Comparison of ENCODE assay signal across 9 mouse cellular contexts in the genomic region with DNA sequence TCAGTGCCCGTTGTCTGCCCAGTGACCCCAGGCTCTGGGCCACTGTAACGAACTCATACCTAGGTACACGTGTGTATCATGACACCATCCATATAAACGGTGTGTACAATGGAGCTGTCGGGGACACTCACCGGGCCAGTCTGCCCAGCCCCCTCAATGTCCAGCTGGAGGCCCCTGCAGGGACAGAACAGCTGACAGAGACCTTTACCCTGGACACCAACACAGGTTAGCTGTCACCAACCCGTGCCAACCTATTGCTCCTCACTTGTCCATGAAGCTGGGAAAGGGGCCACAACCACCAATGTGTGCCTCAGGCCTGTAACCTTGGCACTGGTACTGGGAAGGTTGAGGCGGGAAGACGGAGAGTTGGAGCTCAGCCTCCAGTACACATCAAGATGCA. TPM values are rescaled to one million over a fixed set of nuclear protein-coding genes. Genes with fewer than 3 reads are reported as not detected.
A peak's percentile ranks its signal among the peaks of the same experiment; 100 is the strongest.
DNase-seq lines count a peak whose midpoint lies in the region; ATAC-seq lines count a peak whose summit lies in the region.
"Had no signal": no experiment of that assay in that cellular context is flagged by ENCODE, and none has a peak within 500 bp of the region (broad histone marks: within the 10 kb centered on the region; RNA-seq: fewer than 3 reads in every experiment).

No protein-coding gene starts in this region.

- peak overlapping the region; percentile 62 for H3K4me2 ChIP-seq in lung, embryonic 15.5 days
- peak overlapping the region; percentile 64 for H3K4me2 ChIP-seq in embryonic facial prominence, embryonic 15.5 days (replicated peaks)
- peak overlapping the region; percentile 58 for H3K4me2 ChIP-seq in neural tube, embryonic 15.5 days

- H3K36me3 ChIP-seq in lung, embryonic 15.5 days, result peaks cover 14% of the 10 kb centered on the region
- H3K36me3 ChIP-seq in embryonic facial prominence, embryonic 15.5 days, result peaks cover 30% of the 10 kb centered on the region
- H3K36me3 ChIP-seq in neural tube, embryonic 15.5 days, result no peaks in the 10 kb centered on the region

- DNase-seq in lung, postnatal 36 days, result no peak
- DNase-seq in kidney, postnatal 10 days, result peak; percentile 40
- DNase-seq in left cerebral cortex, postnatal 10 days (ENCODE audit: extremely low spot score in 1 of 2, low spot score in 2 of 2), result no peak
- DNase-seq in MN1 (ENCODE audit: low spot score), result no peak

- H3K9ac ChIP-seq in lung, embryonic 15.5 days, result peak overlapping the region; percentile 64
- H3K9ac ChIP-seq in embryonic facial prominence, embryonic 15.5 days, result peak overlapping the region; percentile 51
- 0 out of 2 replicates have a peak overlapping the region, but pooled peaks have one; percentile 40 for H3K9ac ChIP-seq in neural tube, embryonic 15.5 days (replicated peaks)

- peak; percentile 5; the same call in 1 of the 2 replicates for ATAC-seq in lung, embryonic 15.5 days (ENCODE audit: borderline replicate concordance, extremely low read depth, low FRiP score, low TSS enrichment)
- no peak for ATAC-seq in embryonic facial prominence, embryonic 15.5 days (ENCODE audit: insufficient number of reproducible peaks, low FRiP score, low TSS enrichment, low read depth)
- no peak for ATAC-seq in neural tube, embryonic 15.5 days (ENCODE audit: low FRiP score)
- ATAC-seq in granulocyte monocyte progenitor cell, adult 5-6 weeks (replicated peaks; ENCODE audit: poor library complexity, severe bottlenecking), result no peak

- intact Hi-C loops in left cerebral cortex, postnatal 10 days (cut with DNase I), result no loop called here

- peaks cover 35% of the 10 kb centered on the region for H3K4me1 ChIP-seq in lung, embryonic 15.5 days
- H3K4me1 ChIP-seq in embryonic facial prominence, embryonic 15.5 days, result peaks cover 41% of the 10 kb centered on the region
- peaks cover 27% of the 10 kb centered on the region for H3K4me1 ChIP-seq in neural tube, embryonic 15.5 days

- peak overlapping the region; percentile 62 for H3K4me3 ChIP-seq in lung, embryonic 15.5 days
- peak overlapping the region; percentile 59 for H3K4me3 ChIP-seq in embryonic facial prominence, embryonic 15.5 days (replicated peaks)
- peak overlapping the region; percentile 42 for H3K4me3 ChIP-seq in neural tube, embryonic 15.5 days (replicated peaks)

- peak overlapping the region; percentile 96 for H3K27ac ChIP-seq in lung, embryonic 15.5 days
- H3K27ac ChIP-seq in embryonic facial prominence, embryonic 15.5 days (replicated peaks), result peak overlapping the region; percentile 99
- H3K27ac ChIP-seq in neural tube, embryonic 15.5 days (replicated peaks), result peak overlapping the region; percentile 77

- no peaks in the 10 kb centered on the region for H3K27me3 ChIP-seq in lung, embryonic 15.5 days
- no peaks in the 10 kb centered on the region for H3K27me3 ChIP-seq in embryonic facial prominence, embryonic 15.5 days
- no peaks in the 10 kb centered on the region for H3K27me3 ChIP-seq in neural tube, embryonic 15.5 days (replicated peaks)

- no peaks in the 10 kb centered on the region for H3K9me3 ChIP-seq in lung, embryonic 15.5 days
- H3K9me3 ChIP-seq in embryonic facial prominence, embryonic 15.5 days (replicated peaks), result no peaks in the 10 kb centered on the region
- H3K9me3 ChIP-seq in neural tube, embryonic 15.5 days (replicated peaks), result no peaks in the 10 kb centered on the region

- WGBS in lung, embryonic 15.5 days, result 30% methylated on average over 9 of the region's 9 CpGs
- WGBS in embryonic facial prominence, embryonic 15.5 days, result 45% methylated on average over 9 of the region's 9 CpGs
- 67% methylated on average over 9 of the region's 9 CpGs for WGBS in neural tube, embryonic 15.5 days

RNA-seq across cellular contexts. Expression of a gene that starts 1.1 kb away (rescaled TPM):
- polyA plus RNA-seq in lung, embryonic 15.5 days (2015; fragmentation: Nextera tagmentation; extraction: Ambion mirVana), result 18.7 and 21.0 TPM in 2 replicates
- 26.3 and 29.0 TPM in 2 replicates for polyA plus RNA-seq in embryonic facial prominence, embryonic 15.5 days (2015; fragmentation: Nextera tagmentation; extraction: Ambion mirVana)
- 6.3 and 10.2 TPM in 2 replicates for polyA plus RNA-seq in neural tube, embryonic 15.5 days (2015; fragmentation: Nextera tagmentation; extraction: Ambion mirVana)
- total RNA-seq in granulocyte monocyte progenitor cell, adult 5-6 weeks (2014; fragmentation: Nextera tagmentation), result 6.6 and 11.5 TPM in 2 replicates
- total RNA-seq in granulocyte monocyte progenitor cell, adult 5-6 weeks (2017), result 6.9 and 7.8 TPM in 2 replicates
- 1 to 10 TPM; 2.4 to 3.9 TPM for total RNA-seq in left cerebral cortex, postnatal 10 days (2021)

RNA-seq across cellular contexts. Expression of a gene that starts 7.8 kb away (rescaled TPM):
- polyA plus RNA-seq in lung, embryonic 15.5 days (2015; fragmentation: Nextera tagmentation; extraction: Ambion mirVana), result 2.8 and 4.0 TPM in 2 replicates
- 110 and 112 TPM in 2 replicates for polyA plus RNA-seq in embryonic facial prominence, embryonic 15.5 days (2015; fragmentation: Nextera tagmentation; extraction: Ambion mirVana)
- polyA plus RNA-seq in neural tube, embryonic 15.5 days (2015; fragmentation: Nextera tagmentation; extraction: Ambion mirVana), result 3.0 and 4.5 TPM in 2 replicates
- 1.7 TPM in 1 of 2 replicates, not detected in the other for total RNA-seq in granulocyte monocyte progenitor cell, adult 5-6 weeks (2014; fragmentation: Nextera tagmentation)
- total RNA-seq in granulocyte monocyte progenitor cell, adult 5-6 weeks (2017), result not detected in 2 replicates
- not detected for total RNA-seq in left cerebral cortex, postnatal 10 days (2021)

RNA-seq across cellular contexts. Expression of a gene that starts 13.4 kb away (rescaled TPM):
- not detected in 2 replicates for polyA plus RNA-seq in lung, embryonic 15.5 days (2015; fragmentation: Nextera tagmentation; extraction: Ambion mirVana)
- polyA plus RNA-seq in embryonic facial prominence, embryonic 15.5 days (2015; fragmentation: Nextera tagmentation; extraction: Ambion mirVana), result 0.96 TPM in 1 of 2 replicates, not detected in the other
- polyA plus RNA-seq in neural tube, embryonic 15.5 days (2015; fragmentation: Nextera tagmentation; extraction: Ambion mirVana), result not detected in 2 replicates
- not detected in 2 replicates for total RNA-seq in granulocyte monocyte progenitor cell, adult 5-6 weeks (2014; fragmentation: Nextera tagmentation)
- not detected in 2 replicates for total RNA-seq in granulocyte monocyte progenitor cell, adult 5-6 weeks (2017)
- total RNA-seq in left cerebral cortex, postnatal 10 days (2021), result not detected
- polyA plus RNA-seq: brain, embryonic 14.5 days had no signal

RNA-seq across cellular contexts. Expression of a gene that starts 13.4 kb away (rescaled TPM):
- polyA plus RNA-seq in lung, embryonic 15.5 days (2015; fragmentation: Nextera tagmentation; extraction: Ambion mirVana), result 925 and 963 TPM in 2 replicates
- polyA plus RNA-seq in embryonic facial prominence, embryonic 15.5 days (2015; fragmentation: Nextera tagmentation; extraction: Ambion mirVana), result 1,542 and 1,589 TPM in 2 replicates
- polyA plus RNA-seq in neural tube, embryonic 15.5 days (2015; fragmentation: Nextera tagmentation; extraction: Ambion mirVana), result 197 and 409 TPM in 2 replicates
- total RNA-seq in granulocyte monocyte progenitor cell, adult 5-6 weeks (2014; fragmentation: Nextera tagmentation), result 555 and 581 TPM in 2 replicates
- 354 and 388 TPM in 2 replicates for total RNA-seq in granulocyte monocyte progenitor cell, adult 5-6 weeks (2017)
- total RNA-seq in left cerebral cortex, postnatal 10 days (2021), result 10 to 100 TPM; 18.0 to 20.0 TPM

RNA-seq across cellular contexts. Expression of a gene that starts 21.6 kb away (rescaled TPM):
- 0.26 and 0.72 TPM in 2 replicates for polyA plus RNA-seq in lung, embryonic 15.5 days (2015; fragmentation: Nextera tagmentation; extraction: Ambion mirVana)
- 0.07 and 0.25 TPM in 2 replicates for polyA plus RNA-seq in embryonic facial prominence, embryonic 15.5 days (2015; fragmentation: Nextera tagmentation; extraction: Ambion mirVana)
- 0.67 and 5.6 TPM in 2 replicates for polyA plus RNA-seq in neural tube, embryonic 15.5 days (2015; fragmentation: Nextera tagmentation; extraction: Ambion mirVana)
- total RNA-seq in granulocyte monocyte progenitor cell, adult 5-6 weeks (2014; fragmentation: Nextera tagmentation), result not detected in 2 replicates
- not detected in 2 replicates for total RNA-seq in granulocyte monocyte progenitor cell, adult 5-6 weeks (2017)
- under 1 TPM; 0.39 to 0.67 TPM for total RNA-seq in left cerebral cortex, postnatal 10 days (2021)

Comparison
In these comparisons a context has a peak if more than half of its experiments do, and no peak if none do; other contexts are left out.
1. RNA of a gene that starts 7.8 kb away (polyA plus RNA-seq): 110 to 112 TPM in embryonic facial prominence, embryonic 15.5 days; 2.8 to 4.0 TPM in lung, embryonic 15.5 days and 3.0 to 4.5 TPM in neural tube, embryonic 15.5 days; every median in the first group is over 10 times any median in the second.
2. Peak in every context shown above with its lines, with median percentiles within 50 percentile points of each other: H3K27ac ChIP-seq, H3K4me2 ChIP-seq, H3K4me3 ChIP-seq and H3K9ac ChIP-seq.